Mouse (Mus musculus) embryonic fibroblast, embryonic 13.5 days (primary cell): ENCODE data around the gene Gm9.
"Not testable (repeated sequence)": the region's sequence is repeated elsewhere in the genome, so short reads cannot be mapped to it uniquely, and the experiment has no call there.

Experiments used
- CTCF ChIP-seq: IDR thresholded peaks from 2 replicates; pipeline ENCODE4 v1.5.1; 2011; ENCODE audit warnings: mild to moderate bottlenecking, control low read depth, low read length, moderate library complexity, borderline replicate concordance; ENCODE audit not compliant: insufficient read depth
- POLR2A ChIP-seq: IDR thresholded peaks from 2 replicates; pipeline ENCODE4 v1.6.1; 2011; ENCODE audit warnings: low read depth, mild to moderate bottlenecking, control low read depth, low read length, moderate library complexity

DNA sequence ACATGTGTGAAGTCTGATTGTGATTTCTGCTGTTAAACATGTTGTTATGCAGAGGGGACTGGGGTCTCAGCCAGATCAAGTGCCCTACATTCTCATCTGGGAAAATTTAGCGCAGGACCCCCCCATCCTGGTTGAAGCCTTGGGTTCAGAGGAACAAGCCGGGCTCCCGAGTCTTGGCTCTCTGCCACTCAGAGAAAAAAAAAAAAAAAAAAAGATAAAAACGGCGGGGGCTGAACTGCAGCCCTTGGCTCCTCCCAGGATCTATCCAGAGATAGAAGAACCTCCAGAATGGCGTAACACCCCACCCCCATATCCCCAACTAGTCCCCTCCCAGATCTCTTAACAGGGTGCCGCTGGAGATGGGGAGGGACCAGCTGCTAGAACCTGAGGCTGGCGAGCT is 26.4 kb downstream of the Gm9 start:
- not testable (repeated sequence) for TF ChIP-seq CTCF, POLR2A
